Mouse (Mus musculus): ENCODE results near the gene Ndufc1.

DNA sequence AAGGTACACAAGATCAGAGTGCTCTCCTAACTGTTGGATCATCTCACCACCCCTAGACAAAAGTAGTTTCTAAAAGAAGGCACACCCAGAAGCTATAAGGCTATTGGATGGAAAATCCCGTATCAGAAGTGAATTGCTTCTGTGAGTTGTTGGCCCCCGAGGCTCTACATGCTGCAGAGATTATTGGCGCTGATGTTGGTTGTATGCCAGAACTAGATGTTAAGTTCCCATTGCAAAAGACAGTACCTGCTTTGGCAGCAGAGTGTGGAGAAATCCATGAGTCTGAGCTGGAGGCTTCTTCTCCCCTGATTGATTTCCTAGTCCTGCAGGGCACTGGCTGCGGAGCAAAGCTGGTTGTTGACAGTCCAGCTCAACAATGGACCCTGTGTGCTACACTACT is 40.8 kb downstream of the Ndufc1 start:
- no peak for TF ChIP-seq CTCF (IDR thresholded peaks at IDR 0.05; ENCODE audit: low read depth, low read length)
- no peak for TF ChIP-seq POLR2A (IDR thresholded peaks at IDR 0.05; ENCODE audit: borderline replicate concordance, low read depth, low read length)
